Mouse (Mus musculus): ENCODE results near the gene Gp1bb.

The Gp1bb gene

DNA sequence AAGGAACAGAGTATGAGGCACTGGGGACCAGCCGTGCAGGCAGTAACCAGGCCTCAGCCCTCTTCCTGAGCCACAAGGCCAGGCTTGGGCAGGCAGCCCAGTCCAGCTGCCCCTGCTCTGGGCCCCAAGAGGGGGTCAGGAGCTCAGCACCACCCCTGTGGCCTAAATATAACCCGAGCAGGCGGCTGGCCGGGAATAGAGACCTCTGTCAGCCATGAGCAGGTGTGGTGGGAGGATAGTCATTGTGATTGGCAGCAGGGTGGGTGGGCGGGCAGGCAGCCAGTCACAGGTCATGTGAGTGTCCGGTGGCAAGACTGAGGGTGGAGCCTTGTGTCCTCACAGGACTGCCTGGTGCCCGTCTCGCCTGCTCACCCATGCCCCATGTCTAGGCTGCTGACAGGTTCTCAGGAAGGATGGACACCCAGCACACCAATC lies 17.9 kb downstream of the Gp1bb start:
- no peak for DNase-seq (ENCODE audit: low read depth, low spot score)

DNA sequence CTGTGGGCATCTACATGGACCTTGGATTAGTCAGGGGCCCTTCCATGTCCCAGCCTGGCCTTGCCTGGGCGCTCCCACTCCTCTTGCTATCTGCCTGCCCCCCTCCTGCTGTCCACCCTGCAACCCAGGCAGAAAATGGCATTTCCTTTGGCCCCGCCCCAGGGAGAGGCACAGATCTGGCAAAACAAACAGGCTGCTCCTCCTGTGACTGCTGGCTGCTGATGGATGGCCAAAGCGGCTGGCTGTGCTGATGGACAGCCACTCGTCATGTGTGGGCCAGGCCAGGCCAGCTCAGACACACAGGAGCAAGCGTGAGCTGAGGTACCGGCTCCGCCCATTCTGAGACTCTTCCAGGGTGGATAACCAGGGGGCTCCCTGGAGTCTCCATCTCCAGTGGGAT lies 20.8 kb downstream of the Gp1bb start:
- DNase-seq (ENCODE audit: low read depth, low spot score), result no peak

- no peak for DNase-seq (ENCODE audit: low read depth, low spot score)
Observed at GRCm38 (mm10) chr16:18598006-18598405, 24.2 kb downstream of the Gp1bb start.

GRCm38 (mm10) chr16:18596255-18596654 lies 25.9 kb downstream of the Gp1bb start:
- no peak for DNase-seq (ENCODE audit: low read depth, low spot score)

DNA sequence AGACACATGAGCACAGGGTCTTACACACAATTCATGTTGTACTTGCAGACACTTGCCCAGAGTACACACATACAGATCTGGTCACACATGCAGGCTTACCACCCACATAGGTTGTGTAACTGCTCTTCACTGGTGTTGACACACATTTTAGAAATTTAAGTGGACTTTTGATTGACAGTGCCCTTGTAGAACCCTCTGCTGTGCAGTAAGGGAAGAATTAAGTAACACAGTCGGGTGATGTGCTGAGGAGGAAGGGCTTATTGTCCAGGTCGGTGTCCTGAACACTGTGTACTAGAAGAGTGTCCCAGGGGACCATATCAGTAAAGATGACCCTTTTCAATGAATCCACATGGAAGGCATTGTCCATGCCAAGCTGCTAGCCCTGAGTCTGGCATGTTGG lies 28.3 kb downstream of the Gp1bb start:
- no peak for DNase-seq (ENCODE audit: low read depth, low spot score)

DNA sequence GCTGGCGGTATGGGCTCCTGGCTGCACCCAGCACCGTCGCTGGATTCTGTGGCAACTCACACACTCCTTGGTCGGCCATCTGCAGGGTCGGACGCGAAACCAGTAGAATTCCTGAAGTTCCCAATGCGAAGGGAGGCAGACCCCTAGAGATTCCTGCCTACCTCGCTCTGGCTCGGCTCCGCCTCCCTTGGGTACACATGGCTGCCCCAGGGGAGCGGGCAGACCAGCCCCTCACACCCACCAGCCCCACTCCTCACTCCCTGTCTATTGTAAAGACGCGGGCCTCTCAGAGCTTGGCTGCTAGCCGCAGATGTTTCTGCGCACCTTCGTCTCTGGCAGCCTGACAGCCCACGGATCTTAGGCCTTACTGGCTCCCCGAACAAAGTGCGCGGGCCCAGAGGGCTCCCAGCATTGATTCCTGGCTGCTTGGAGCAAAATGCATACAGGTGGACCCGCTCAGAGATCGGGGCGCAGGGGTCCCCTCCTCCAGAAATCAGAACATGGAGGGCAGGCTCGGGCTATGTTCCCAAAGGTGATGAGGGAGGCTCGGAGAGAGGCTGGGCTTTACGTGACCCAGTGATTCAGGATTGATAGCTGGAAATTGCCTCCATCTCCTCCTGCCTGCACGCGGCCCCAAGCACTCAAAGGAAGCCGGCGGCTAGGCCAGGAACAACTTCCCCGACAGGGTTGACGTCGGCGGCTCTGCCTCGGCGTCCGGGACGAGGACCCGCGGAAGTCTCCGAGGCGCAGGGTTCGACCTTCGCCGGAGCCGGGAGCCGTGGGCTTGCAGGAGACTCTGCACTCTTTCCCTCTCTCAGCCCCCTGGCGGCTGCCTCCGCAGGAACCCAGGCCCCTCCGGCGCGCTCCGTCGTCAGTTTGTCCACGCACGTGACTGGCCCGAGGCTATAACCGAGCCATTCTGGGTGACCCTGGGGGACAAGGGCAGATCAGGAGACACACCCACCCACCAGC lies 30.9 kb downstream of the Gp1bb start:
- DNase-seq (ENCODE audit: low read depth, low spot score), result no peak

DNA sequence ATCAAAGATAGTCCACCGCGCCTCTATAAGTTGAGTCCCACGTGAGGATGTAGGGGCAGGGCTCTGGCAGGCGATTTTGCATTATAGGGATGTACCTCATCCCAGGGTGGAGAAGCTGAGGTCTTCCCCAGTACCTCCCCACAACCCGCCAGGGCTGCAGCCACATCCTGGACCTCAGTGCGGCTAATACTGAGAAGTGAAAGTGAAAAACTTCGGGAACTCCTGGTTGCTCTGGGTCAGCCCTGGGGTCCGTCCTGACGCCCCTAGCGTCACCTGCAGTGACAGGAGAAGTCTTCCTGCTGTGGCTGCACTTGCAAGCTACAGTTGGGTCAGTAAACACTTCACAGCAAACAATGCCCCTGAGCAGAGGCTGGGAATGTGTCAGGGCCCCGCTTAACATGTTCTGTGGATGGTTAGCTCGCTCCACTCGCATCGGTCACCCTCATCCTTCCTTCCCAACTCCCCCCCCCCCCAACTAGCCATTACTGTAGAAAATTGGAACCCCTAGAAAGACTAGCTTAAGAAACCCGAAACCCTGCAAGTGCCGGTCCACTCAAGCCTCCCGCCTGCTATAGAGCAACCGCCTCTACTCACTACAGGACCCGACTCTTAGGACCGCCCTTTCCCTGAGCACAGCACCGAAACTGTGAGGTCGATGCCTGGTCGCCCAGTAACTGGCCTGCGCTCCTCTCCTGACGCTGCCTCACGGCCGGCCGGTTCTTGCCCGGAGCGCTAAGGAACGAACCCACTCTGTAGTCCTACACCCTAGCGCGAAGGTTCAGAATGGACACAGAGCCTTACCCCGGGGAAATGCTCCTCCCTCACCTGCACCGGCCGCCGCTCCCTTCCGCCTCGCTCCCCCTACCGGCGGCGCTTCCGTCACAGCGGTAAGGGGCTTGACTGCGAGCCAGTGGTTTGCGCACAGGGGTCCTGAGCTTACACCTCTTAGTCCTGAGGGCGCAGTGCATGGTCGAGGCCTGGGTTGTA lies 32.1 kb downstream of the Gp1bb start, which contains the start of gene Tbx1:
TSS of gene Tbx1 (minus strand) at position 868 of the 987 bp plus-strand sequence.
- no peak for DNase-seq (ENCODE audit: low read depth, low spot score)

DNA sequence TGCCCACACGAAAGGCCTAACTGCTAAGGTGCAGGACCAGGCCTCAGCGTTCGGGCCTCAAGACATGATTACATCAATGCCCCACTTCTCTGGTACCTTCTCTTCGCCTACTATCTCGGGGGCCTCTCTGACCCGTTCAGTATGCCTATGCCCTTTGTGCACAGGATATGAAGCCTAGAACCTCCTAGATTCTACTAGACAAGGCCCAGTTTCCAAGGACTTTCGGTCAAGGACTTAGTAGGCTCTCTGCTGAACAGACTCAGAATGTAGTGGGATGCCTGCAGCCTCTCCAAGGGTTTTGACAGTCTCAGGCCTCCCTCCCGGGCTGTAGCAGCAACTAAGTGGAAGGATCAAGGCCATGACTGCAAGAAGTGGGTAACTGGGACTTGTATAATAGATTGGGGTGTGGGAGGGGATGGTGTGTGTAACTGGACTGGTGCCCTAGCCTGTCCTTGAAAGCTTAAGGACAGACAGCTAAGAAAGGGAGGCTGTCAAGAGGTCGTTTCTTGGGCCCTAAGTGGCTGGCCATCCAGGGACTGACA lies 33.1 kb downstream of the Gp1bb start:
- no peak for DNase-seq (ENCODE audit: low read depth, low spot score)

GRCm38 (mm10) chr16:18588738-18589055 lies 33.5 kb downstream of the Gp1bb start:
- no peak for DNase-seq (ENCODE audit: low read depth, low spot score)

DNA sequence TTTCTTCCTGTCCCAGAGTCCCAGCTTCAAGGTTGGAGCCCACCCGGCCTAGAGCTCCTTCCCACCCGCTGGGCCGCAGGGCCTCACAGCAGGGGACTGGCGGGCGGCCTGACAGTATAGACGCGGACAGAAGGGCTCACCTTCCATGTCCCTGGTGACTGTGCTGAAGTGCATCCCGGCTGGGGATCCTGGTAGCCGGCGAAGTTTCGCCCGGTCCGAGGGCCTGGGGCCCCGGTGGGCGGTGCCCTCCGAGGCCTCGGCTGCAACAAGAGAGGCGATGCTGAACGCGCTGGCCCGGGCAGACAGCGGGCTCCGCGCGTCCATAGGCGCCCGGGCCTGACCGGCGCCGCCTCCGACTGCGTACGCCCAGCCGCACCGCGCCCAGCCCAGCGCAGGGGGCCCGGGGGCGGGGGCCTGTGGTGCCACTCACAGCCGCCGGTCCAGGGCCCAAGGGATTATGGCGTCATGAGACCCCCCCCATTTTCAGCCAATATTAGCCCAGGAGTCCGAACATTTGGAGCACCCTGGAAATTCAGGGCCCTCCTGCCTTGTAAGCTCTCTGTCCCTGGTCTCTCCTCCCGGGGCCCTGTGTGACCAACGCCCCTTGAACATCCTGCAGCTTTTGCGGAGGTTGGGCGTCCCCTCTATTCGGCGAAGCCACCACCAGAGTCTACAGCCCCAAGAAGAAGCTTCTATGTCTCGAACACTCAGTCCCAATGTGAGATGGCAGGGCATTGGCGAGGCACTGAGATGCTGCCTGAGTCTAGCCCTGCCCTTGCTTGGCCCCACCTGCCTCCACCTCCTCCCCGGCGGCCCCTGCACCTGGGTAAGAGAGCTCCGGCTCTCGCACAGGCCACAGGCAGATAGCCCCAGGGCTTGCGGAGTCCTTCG lies 34.1 kb downstream of the Gp1bb start:
- no peak for DNase-seq (ENCODE audit: low read depth, low spot score)

DNA sequence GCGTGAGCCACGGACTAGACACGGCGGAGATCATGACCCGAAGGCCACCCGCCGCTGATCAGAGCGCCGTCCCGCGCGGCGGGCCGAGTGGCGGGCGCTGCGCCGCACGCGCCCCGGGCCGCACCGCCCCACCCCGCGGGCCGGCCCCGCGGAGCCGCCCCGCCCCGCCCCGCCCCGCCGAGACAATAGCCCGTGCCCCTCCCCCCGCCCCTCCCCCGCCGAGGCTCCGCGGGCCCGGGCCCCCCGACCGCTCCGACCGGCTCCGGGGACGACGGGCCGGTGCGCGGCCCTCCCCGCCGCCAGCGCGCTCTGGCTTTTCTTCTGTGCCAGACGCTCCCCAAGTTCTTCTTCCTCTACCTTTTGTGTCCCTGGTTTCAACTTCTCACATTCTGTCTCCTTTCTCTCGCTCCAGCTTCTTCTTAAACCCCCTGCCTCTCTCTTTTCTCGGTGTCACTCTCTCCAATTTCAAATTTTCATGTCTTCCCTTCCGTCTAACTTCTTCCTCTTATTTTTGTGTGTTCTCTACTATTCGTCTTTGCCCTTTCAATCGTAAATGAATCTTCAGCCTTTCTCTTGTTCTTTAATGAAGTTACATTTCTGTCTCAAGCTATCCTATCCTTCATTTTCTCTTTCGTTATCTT lies 35.2 kb downstream of the Gp1bb start:
- no peak for DNase-seq (ENCODE audit: low read depth, low spot score)

DNA sequence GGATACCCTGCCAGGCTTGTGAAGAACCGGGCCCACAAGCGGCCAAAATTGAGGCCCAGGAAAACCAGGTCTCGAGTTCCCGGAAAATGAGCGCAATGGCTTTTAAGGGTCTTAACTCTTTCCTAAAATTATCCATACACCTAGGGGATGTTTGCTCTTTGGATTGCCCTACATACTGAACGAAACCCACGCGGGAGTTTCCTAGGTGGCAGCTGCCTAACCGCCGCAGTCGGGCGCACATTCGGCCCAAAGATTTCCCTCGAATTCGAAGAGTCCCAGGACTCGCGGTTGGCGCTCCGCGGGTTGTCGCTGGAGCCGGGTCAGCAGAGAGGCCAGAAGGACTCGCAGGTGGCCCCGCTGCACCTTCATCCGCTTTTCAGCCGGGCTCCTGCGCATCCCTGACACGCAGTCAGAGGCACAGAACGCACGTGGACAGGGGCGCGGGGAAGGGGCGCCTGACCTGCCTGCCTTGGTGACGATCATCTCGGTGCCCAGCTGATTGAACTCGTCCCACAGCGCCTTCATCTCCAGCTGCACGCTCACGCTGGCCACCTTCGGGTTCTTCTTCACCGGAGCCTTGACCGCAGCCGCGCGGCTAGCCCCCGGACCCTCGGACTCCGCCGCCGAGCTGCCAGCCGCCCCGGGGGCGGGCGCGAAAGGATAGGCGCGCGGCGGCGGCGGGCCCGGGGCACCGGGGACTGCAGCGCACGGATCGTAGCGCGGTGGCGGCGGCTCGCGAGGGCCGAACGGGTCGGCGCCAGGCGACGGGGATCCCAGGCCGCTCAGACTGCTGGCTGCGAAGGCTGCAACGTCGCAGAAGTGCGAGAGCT lies 35.9 kb downstream of the Gp1bb start:
- no peak for DNase-seq (ENCODE audit: low read depth, low spot score)

GRCm38 (mm10) chr16:18585676-18586075 lies 36.5 kb downstream of the Gp1bb start:
- DNase-seq (ENCODE audit: low read depth, low spot score), result no peak

DNA sequence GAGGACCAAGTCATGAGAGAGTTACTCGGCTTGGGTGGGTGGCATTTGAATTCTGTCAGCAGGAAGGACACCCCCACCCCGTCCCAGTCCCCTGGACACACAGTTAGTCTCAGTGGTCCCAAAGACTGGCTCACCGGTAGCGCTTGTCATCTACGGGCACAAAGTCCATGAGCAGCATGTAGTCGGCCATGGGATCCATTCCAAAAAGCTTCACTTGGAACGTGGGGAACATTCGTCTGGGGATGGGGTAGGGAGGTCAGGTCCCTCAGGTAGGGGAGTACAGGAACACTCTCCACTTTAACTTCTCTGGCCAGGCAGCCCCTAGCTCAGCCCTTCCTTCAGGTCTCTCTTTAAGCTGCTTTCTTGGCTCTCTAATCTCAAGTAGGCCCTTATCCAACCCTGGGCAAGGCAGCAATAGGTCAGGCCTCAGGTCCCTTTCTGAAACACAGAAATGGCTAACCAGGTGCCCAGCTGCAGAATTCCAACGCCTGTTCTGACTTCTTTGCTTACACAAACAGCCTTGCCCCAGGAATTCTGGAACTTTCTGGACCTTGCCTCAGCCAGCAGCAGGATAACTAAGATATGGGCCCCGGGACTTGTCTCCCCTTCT lies 37.2 kb downstream of the Gp1bb start:
- no peak for DNase-seq (ENCODE audit: low read depth, low spot score)

GRCm38 (mm10) chr16:18583673-18584357 lies 38.4 kb downstream of the Gp1bb start:
- no peak for DNase-seq (ENCODE audit: low read depth, low spot score)

- no peak for DNase-seq (ENCODE audit: low read depth, low spot score)
Observed at GRCm38 (mm10) chr16:18583169-18583568, 39.0 kb downstream of the Gp1bb start.

GRCm38 (mm10) chr16:18582426-18583148 lies 39.6 kb downstream of the Gp1bb start:
- no peak for DNase-seq (ENCODE audit: low read depth, low spot score)

Measured in retina, adult 2 months (tissue).